Comparison of ENCODE assay signal across 13 mouse cellular contexts in genomic region chr13:43336425-43337221, GRCm38 (mm10). TPM values are rescaled to one million over a fixed set of nuclear protein-coding genes. Genes with fewer than 3 reads are reported as not detected.
A peak's percentile ranks its signal among the peaks of the same experiment; 100 is the strongest.
DNase-seq lines count a peak whose midpoint lies in the region; ATAC-seq and TF ChIP-seq lines count a peak whose summit lies in the region.
"Had no signal": no experiment of that assay in that cellular context is flagged by ENCODE, and none has a peak within 500 bp of the region (broad histone marks: within the 10 kb centered on the region; RNA-seq: fewer than 3 reads in every experiment).

No protein-coding gene starts in this region.

- POLR2A ChIA-PET in Patski (lab: Charles Lee), result interaction anchor here (0.5 to 1.1 kb wide), 2 partner anchors 10 to 62 kb away, joined by 3 read pairs; no protein-coding TSS in a partner anchor

- peak; percentile 44 for ATAC-seq in Patski
- ATAC-seq: hindbrain, postnatal 0 days had no signal

- intact Hi-C loops in gastrocnemius, postnatal 36 days (cut with DNase I), result no loop called here

- H3K27me3 ChIP-seq in Patski, result no peaks in the 10 kb centered on the region
- H3K27me3 ChIP-seq: liver, embryonic 13.5 days; midbrain, embryonic 12.5 days; neural tube, embryonic 13.5 days had no signal

- in situ Hi-C loops in Patski (cut with MboI; ENCODE audit: low pct_unique_long_range_greater_than_20kb), result no loop called here

- no peak for TF ChIP-seq CTCF in Patski (IDR thresholded peaks at IDR 0.05)

- CTCF ChIA-PET in Patski (lab: Charles Lee), result no interaction called here

- DNase-seq in 416B (ENCODE audit: low read depth) (peak; percentile 72), Patski (ENCODE audit: low read depth, low spot score) (no peak)
- peak; percentile 8 for DNase-seq in hindlimb bud, embryonic 11.5 days (ENCODE audit: extremely low spot score, low read depth, low spot score)
- peak; percentile 13 for DNase-seq in lung, postnatal 14 days
- no peak for DNase-seq in natural killer cell, adult 2 months (ENCODE audit: low spot score in 2 of 2)
- DNase-seq in gastrocnemius, postnatal 36 days, result no peak
- no peak for DNase-seq in heart, postnatal 4 days
- DNase-seq: gastrocnemius, adult 2 months; liver, embryonic 13.5 days; right cerebral cortex, postnatal 25 days had no signal

RNA-seq across cellular contexts. Expression of gene Sirt5, which starts 28.7 kb away (rescaled TPM):
- polyA plus RNA-seq in Patski (2021), result 24.8 TPM
- 10 to 100 TPM; 15.8 to 17.6 TPM for total RNA-seq in gastrocnemius, postnatal 36 days (2021)
- 10 to 100 TPM; 35.9 to 36.0 TPM for total RNA-seq in heart, postnatal 4 days (2021)

RNA-seq across cellular contexts. Expression of gene Gfod1, which starts 32.7 kb away (rescaled TPM):
- 1.3 TPM for polyA plus RNA-seq in Patski (2021)
- 1 to 10 TPM; 4.3 to 5.9 TPM for total RNA-seq in gastrocnemius, postnatal 36 days (2021)
- 10 to 100 TPM; 20.6 to 24.8 TPM for total RNA-seq in heart, postnatal 4 days (2021)

Comparison
In these comparisons a context has a peak if more than half of its experiments do, and no peak if none do; other contexts are left out.
1. DNase-seq: peak in 416B (single experiment), hindlimb bud, embryonic 11.5 days (single experiment) and lung, postnatal 14 days (single experiment); none in Patski (single experiment), natural killer cell, adult 2 months (0 of 2), gastrocnemius, postnatal 36 days (0 of 2) and heart, postnatal 4 days (single experiment).